Mouse (Mus musculus): ENCODE data around the gene Adgrg6. TPM values are rescaled to one million over a fixed set of nuclear protein-coding genes. Genes with fewer than 3 reads are reported as not detected.

The Adgrg6 gene
- polyA plus RNA-seq, 1 experiment from 2014 or later: 8.9 TPM

DNA sequence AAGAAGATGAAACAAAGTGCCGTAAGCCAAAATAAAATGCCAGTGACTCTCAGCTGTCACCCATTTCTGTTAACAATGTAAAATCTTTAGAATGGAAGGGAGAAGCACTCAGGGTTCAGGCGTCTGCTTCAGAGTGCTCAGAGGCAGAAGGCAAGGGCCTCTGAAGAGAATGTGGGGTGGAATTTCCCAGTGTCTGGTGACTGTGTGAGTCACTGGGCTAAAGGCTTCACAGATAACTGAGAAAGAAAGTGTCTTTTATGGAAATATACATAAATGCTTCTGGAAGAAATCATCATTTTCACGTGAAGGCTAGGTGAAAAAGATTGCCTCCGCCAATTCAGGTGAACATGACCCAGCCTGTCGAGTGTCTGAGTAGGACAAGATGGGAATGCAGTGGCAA lies 159.9 kb downstream of the Adgrg6 start:
- H3K4me3 ChIP-seq (ENCODE audit: low read length): no peak overlapping the region
- no peak overlapping the region for H3K9ac ChIP-seq (ENCODE audit: low read depth, low read length)
- no peaks in the 10 kb centered on the region for H3K27me3 ChIP-seq (ENCODE audit: control insufficient read depth, insufficient read depth, low read length)
- no peaks in the 10 kb centered on the region for H3K4me1 ChIP-seq (ENCODE audit: control insufficient read depth, insufficient read depth, low read length)
- H3K27ac ChIP-seq (ENCODE audit: low read depth, low read length): no peak overlapping the region
- WGBS: 85% methylated on average over 5 of the region's 5 CpGs
- H3K4me2 ChIP-seq (replicated peaks; ENCODE audit: low read depth, low read length): no peak overlapping the region
- no peaks in the 10 kb centered on the region for H3K36me3 ChIP-seq (ENCODE audit: control insufficient read depth, insufficient read depth, low read length)
- ATAC-seq (ENCODE audit: low FRiP score, low TSS enrichment): no peak
- no peaks in the 10 kb centered on the region for H3K9me3 ChIP-seq (ENCODE audit: control insufficient read depth, low read length)

DNA sequence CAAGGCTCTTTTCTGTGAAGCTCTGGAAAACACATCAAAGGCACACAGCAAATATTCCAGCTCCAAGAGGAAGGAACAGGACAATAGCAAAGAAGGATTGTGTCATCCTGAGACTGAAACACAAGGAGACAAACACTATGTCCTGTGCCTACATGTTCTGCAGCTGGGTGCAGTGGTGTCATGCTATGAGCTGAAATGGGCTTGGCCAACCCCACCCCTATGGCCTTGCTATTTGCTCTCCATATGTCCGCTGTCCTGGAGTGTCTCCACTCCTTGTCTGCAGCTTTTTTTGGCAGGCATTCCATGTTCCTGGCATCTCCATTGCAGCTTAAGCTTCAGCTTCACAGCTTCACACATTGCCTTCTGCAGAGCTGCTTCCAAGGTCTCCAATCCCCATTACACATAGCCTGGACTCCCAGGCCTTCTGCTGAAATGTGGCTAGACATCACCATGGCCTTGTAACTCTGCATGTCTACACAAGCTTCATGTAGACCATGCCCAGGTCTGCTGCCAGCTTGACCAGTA lies 180.3 kb downstream of the Adgrg6 start:
- 70% methylated on average over 1 of the region's 1 CpGs for WGBS
- no peak for ATAC-seq (ENCODE audit: low FRiP score, low TSS enrichment)
- Histone ChIP-seq H3K9me3 (ENCODE audit: control insufficient read depth, low read length) (no peaks in the 10 kb centered on the region), H3K4me1 (ENCODE audit: control insufficient read depth, insufficient read depth, low read length) (no peaks in the 10 kb centered on the region), H3K36me3 (ENCODE audit: control insufficient read depth, insufficient read depth, low read length) (no peaks in the 10 kb centered on the region), H3K4me2 (replicated peaks; ENCODE audit: low read depth, low read length) (no peak overlapping the region), H3K4me3 (ENCODE audit: low read length) (no peak overlapping the region), H3K27ac (ENCODE audit: low read depth, low read length) (no peak overlapping the region), H3K9ac (ENCODE audit: low read depth, low read length) (no peak overlapping the region), H3K27me3 (ENCODE audit: control insufficient read depth, insufficient read depth, low read length) (no peaks in the 10 kb centered on the region)

DNA sequence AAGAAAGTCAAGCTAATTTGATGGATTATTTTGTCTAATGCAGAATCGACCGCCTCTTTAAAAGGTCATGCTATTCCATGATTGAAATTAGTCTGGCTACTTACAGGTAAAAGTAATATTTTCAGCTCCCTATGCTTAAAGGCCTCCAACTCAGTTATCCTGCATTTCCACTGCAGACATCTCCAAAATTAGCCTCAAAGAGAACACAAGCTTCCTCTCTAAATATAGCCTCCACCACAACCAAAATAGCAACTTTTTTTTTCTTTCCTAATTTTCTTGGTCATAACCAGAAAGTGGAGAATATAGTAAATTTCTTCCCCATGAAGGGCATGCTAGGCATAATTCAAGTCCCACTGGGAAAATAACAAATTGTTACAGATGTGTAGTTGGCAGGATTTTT lies 182.2 kb downstream of the Adgrg6 start:
- Histone ChIP-seq H3K27ac (ENCODE audit: low read depth, low read length) (no peak overlapping the region), H3K27me3 (ENCODE audit: control insufficient read depth, insufficient read depth, low read length) (no peaks in the 10 kb centered on the region), H3K4me1 (ENCODE audit: control insufficient read depth, insufficient read depth, low read length) (no peaks in the 10 kb centered on the region), H3K4me2 (replicated peaks; ENCODE audit: low read depth, low read length) (no peak overlapping the region), H3K4me3 (ENCODE audit: low read length) (no peak overlapping the region), H3K9ac (ENCODE audit: low read depth, low read length) (no peak overlapping the region), H3K36me3 (ENCODE audit: control insufficient read depth, insufficient read depth, low read length) (no peaks in the 10 kb centered on the region), H3K9me3 (ENCODE audit: control insufficient read depth, low read length) (no peaks in the 10 kb centered on the region)
- WGBS: 97% methylated on average over 2 of the region's 2 CpGs
- no peak for ATAC-seq (ENCODE audit: low FRiP score, low TSS enrichment)

DNA sequence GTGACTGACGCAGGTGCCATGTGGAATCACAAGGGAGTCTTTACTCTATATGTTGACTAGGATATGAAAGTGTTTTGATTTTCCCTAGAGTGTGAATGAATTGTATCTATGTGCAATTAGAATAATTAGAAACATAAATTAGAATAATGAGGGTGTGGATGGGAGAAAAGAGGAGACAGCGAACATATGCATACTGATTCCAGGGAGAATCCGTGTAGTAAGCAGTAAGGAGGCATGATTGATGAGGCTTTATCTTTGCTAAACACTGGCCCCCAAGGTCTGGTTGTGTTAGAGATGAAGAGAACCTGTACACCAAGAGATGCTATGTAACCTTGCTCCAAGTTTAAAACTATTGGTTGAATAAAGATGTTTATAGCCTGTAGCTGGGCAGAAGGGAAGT lies 187.2 kb downstream of the Adgrg6 start:
- no peak overlapping the region for H3K4me2 ChIP-seq (replicated peaks; ENCODE audit: low read depth, low read length)
- H3K9me3 ChIP-seq (ENCODE audit: control insufficient read depth, low read length): no peaks in the 10 kb centered on the region
- no peaks in the 10 kb centered on the region for H3K27me3 ChIP-seq (ENCODE audit: control insufficient read depth, insufficient read depth, low read length)
- no peak for ATAC-seq (ENCODE audit: low FRiP score, low TSS enrichment)
- no peak overlapping the region for H3K4me3 ChIP-seq (ENCODE audit: low read length)
- H3K9ac ChIP-seq (ENCODE audit: low read depth, low read length): no peak overlapping the region
- WGBS: 92% methylated on average over 3 of the region's 3 CpGs
- H3K27ac ChIP-seq (ENCODE audit: low read depth, low read length): no peak overlapping the region
- H3K4me1 ChIP-seq (ENCODE audit: control insufficient read depth, insufficient read depth, low read length): no peaks in the 10 kb centered on the region
- H3K36me3 ChIP-seq (ENCODE audit: control insufficient read depth, insufficient read depth, low read length): no peaks in the 10 kb centered on the region

Other genes with a start within 250 kb of the Adgrg6 start
- gene Vta1, start 159.9 kb upstream of the Adgrg6 start, polyA plus RNA-seq (2014; fragmentation: Nextera tagmentation; extraction: Ambion mirVana): 118 and 121 TPM in 2 replicates
- gene Nmbr, start 159.9 kb upstream of the Adgrg6 start, polyA plus RNA-seq (2014; fragmentation: Nextera tagmentation; extraction: Ambion mirVana): 0.41 TPM in 1 of 2 replicates, not detected in the other
- not detected in 2 replicates for gene Gje1, start 172.6 kb upstream of the Adgrg6 start, polyA plus RNA-seq (2014; fragmentation: Nextera tagmentation; extraction: Ambion mirVana)

All from kidney, embryonic 14.5 days (tissue).